Mouse (Mus musculus): ENCODE results near the gene Masp1. TPM values are rescaled to one million over a fixed set of nuclear protein-coding genes. Genes with fewer than 3 reads are reported as not detected.

Masp1 gene
- total RNA-seq, 2 experiments from 2014 or later: 14.7 to 15.2 TPM

DNA sequence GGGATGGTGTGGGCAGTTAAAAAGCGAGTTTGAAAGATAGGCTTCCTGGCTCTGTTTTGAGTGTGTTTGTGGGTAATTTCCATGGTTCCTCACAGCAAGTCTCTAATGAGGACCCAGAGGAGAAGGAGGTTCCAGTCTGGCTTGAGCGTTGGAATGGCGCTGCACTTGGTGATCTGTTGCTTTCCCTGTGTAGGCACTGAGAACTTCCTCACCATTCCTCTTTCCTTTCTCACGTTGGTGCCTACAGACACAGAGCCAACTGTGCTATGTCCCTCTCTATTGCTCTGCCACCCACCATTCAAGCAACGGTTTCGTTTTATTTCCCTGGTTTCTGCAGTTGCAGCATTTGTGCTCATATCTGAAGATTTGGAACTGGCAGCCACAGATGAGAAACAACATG is 107.7 kb downstream of the Masp1 start:
- DNase-seq (ENCODE audit: extremely low spot score in 1 of 2, low spot score in 1 of 2): no peak

GRCm38 (mm10) chr16:23403008-23403755 is 117.4 kb downstream of the Masp1 start:
- peak; percentile 72 to 91 for DNase-seq (ENCODE audit: extremely low spot score in 1 of 2, low spot score in 1 of 2)

DNA sequence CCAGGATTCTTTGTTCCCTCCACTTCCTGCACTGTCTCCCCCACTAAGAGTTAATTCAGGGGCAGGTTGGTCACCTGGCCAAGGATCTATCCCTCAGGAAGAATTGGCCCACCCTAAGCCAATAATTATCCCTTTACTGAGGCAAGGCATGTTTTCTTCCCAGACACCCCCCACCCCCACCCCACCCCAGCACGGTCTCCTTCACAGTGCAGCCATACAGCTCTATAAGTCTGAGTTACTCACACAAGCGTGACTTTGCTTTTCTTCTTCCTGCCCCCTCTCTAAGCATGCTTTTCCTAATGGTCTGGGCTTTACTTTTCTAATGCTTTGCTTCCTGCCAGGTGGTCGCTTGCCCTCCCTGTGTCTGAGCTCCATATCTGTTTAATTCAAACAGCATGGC is 118.7 kb downstream of the Masp1 start:
- no peak for DNase-seq (ENCODE audit: extremely low spot score in 1 of 2, low spot score in 1 of 2)

GRCm38 (mm10) chr16:23401463-23401862 is 119.2 kb downstream of the Masp1 start:
- no peak for DNase-seq (ENCODE audit: extremely low spot score in 1 of 2, low spot score in 1 of 2)

Other genes with a start within 250 kb of the Masp1 start
- gene Rtp1, start 91.7 kb downstream of the Masp1 start, total RNA-seq (2021): under 1 TPM; 0.44 to 0.45 TPM
- gene Rtp4, start 524 bp downstream of the Masp1 start, total RNA-seq (2021): 1 to 10 TPM; 1.4 to 1.7 TPM

All from layer of hippocampus, postnatal 25 days (tissue).